ENCODE assay signal across 9 mouse cellular contexts in the genomic region with DNA sequence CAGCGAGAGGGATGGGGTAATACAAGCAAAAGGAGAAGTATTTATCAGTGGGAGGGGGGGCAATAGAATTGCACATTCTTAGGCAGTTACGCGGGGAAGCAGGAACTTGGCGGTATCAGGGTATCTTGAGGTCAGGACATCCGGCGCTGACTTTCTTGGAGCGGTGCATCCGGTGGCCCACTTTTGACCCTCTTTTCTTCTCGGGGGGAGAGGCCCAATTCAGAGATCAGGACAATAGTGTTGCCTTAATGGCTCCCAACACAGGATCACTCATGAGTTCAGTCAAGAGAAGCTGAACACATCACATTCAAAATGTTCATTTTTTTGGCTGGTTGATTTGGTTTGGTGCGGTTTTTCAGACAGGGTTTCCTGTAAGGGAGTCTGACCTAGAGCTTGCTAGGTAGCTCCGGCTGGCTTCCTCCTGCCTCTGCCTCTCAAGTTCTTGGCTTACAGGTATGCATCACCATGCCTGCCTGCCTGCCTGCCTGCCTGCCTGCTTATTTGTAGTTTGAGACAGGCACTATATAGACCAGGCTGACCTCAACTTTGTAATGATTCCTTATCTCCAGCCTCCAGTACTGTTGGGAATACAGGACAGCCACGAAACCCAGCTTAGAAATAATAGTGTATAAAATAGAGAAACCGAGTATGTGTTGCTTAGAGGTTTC. TPM values are rescaled to one million over a fixed set of nuclear protein-coding genes. Genes with fewer than 3 reads are reported as not detected.
DNase-seq lines count a peak whose midpoint lies in the region; ATAC-seq and TF ChIP-seq lines count a peak whose summit lies in the region.
"Not testable (repeated sequence)": the region's sequence is repeated elsewhere in the genome, so short reads cannot be mapped to it uniquely, and the experiment has no call there.
"Had no signal": no experiment of that assay in that cellular context is flagged by ENCODE, and none has a peak within 500 bp of the region (broad histone marks: within the 10 kb centered on the region; RNA-seq: fewer than 3 reads in every experiment).

No protein-coding gene starts in this region.

- DNase-seq in A20 (ENCODE audit: low read depth, low spot score) = peak; percentile 3
- DNase-seq in forebrain, embryonic 11.5 days (ENCODE audit: low spot score); hindbrain, embryonic 11.5 days (ENCODE audit: low spot score); liver, embryonic 14.5 days (ENCODE audit: low read depth in 3 of 3, low spot score in 3 of 3): not testable (repeated sequence)
- DNase-seq in heart, adult 11 months = peak; percentile 92
- peak; percentile 19 for DNase-seq in kidney, adult 11 months

- not testable (repeated sequence) for H3K9me3 ChIP-seq in forebrain, embryonic 11.5 days (ENCODE audit: control insufficient read depth, low read length); hindbrain, embryonic 11.5 days (ENCODE audit: control insufficient read depth, low read length); liver, embryonic 14.5 days (ENCODE audit: control insufficient read depth, low read length); midbrain, embryonic 13.5 days; neural tube, embryonic 14.5 days (ENCODE audit: control insufficient read depth, low read length)

- not testable (repeated sequence) for H3K4me2 ChIP-seq in forebrain, embryonic 11.5 days (ENCODE audit: low read depth, low read length, severe bottlenecking); hindbrain, embryonic 11.5 days (replicated peaks; ENCODE audit: low read depth, low read length); liver, embryonic 14.5 days (ENCODE audit: low read depth); midbrain, embryonic 13.5 days (replicated peaks); neural tube, embryonic 14.5 days (ENCODE audit: low read depth, low read length)

- H3K27ac ChIP-seq in forebrain, embryonic 11.5 days (ENCODE audit: low read depth, low read length); hindbrain, embryonic 11.5 days (ENCODE audit: low read depth, low read length); liver, embryonic 14.5 days; midbrain, embryonic 13.5 days; neural tube, embryonic 14.5 days (ENCODE audit: low read depth, low read length): not testable (repeated sequence)

- not testable (repeated sequence) for TF ChIP-seq CTCF in liver, embryonic 14.5 days (IDR thresholded peaks at IDR 0.05; ENCODE audit: low read depth)

- not testable (repeated sequence) for TF ChIP-seq EP300 in liver, embryonic 14.5 days (IDR thresholded peaks at IDR 0.05; ENCODE audit: low read depth)

- not testable (repeated sequence) for H3K9ac ChIP-seq in forebrain, embryonic 11.5 days (ENCODE audit: low read length); hindbrain, embryonic 11.5 days (ENCODE audit: low read depth, low read length); liver, embryonic 14.5 days (replicated peaks); midbrain, embryonic 13.5 days (replicated peaks); neural tube, embryonic 14.5 days (replicated peaks; ENCODE audit: low read depth, low read length)

- not testable (repeated sequence) for H3K27me3 ChIP-seq in forebrain, embryonic 11.5 days (ENCODE audit: control insufficient read depth, insufficient read depth, low read length); hindbrain, embryonic 11.5 days (ENCODE audit: control insufficient read depth, insufficient read depth, low read length); liver, embryonic 14.5 days (ENCODE audit: control insufficient read depth, insufficient read depth, low read length); midbrain, embryonic 13.5 days; neural tube, embryonic 14.5 days (ENCODE audit: control insufficient read depth, insufficient read depth, low read length)

- ATAC-seq in forebrain, embryonic 11.5 days (replicated peaks; ENCODE audit: low FRiP score) = peak; percentile 31
- peak; percentile 14; the same call in 1 of the 2 replicates for ATAC-seq in hindbrain, embryonic 11.5 days (ENCODE audit: low FRiP score)
- ATAC-seq in liver, embryonic 14.5 days (ENCODE audit: insufficient read depth) = 0 out of 2 replicates have a peak, but pooled peaks have one; percentile 16
- peak; percentile 59; the same call in 1 of the 2 replicates for ATAC-seq in midbrain, embryonic 13.5 days
- 0 out of 2 replicates have a peak, but pooled peaks have one; percentile 2 for ATAC-seq in neural tube, embryonic 14.5 days (ENCODE audit: low read depth)

- 88% methylated on average over 13 of the region's 13 CpGs for WGBS in forebrain, embryonic 11.5 days
- 87% methylated on average over 13 of the region's 13 CpGs for WGBS in hindbrain, embryonic 11.5 days
- WGBS in liver, embryonic 14.5 days (ENCODE audit: insufficient replicate concordance) = 57% methylated on average over 13 of the region's 13 CpGs
- 85% methylated on average over 13 of the region's 13 CpGs for WGBS in midbrain, embryonic 13.5 days
- 87% methylated on average over 13 of the region's 13 CpGs for WGBS in neural tube, embryonic 14.5 days

- H3K36me3 ChIP-seq in forebrain, embryonic 11.5 days (ENCODE audit: control insufficient read depth, insufficient read depth, low read length); hindbrain, embryonic 11.5 days (ENCODE audit: control insufficient read depth, insufficient read depth, low read length); liver, embryonic 14.5 days (replicated peaks; ENCODE audit: control insufficient read depth, insufficient read depth, low read depth); midbrain, embryonic 13.5 days; neural tube, embryonic 14.5 days (ENCODE audit: control insufficient read depth, insufficient read depth, low read length): not testable (repeated sequence)

- H3K4me1 ChIP-seq in forebrain, embryonic 11.5 days (replicated peaks; ENCODE audit: control insufficient read depth, insufficient read depth, low read length); hindbrain, embryonic 11.5 days (replicated peaks; ENCODE audit: control insufficient read depth, insufficient read depth, low read length); liver, embryonic 14.5 days (replicated peaks; ENCODE audit: control insufficient read depth in 2 of 2, insufficient read depth in 2 of 2, low read length in 1 of 2); midbrain, embryonic 13.5 days (replicated peaks); neural tube, embryonic 14.5 days (ENCODE audit: control insufficient read depth, insufficient read depth, low read length): not testable (repeated sequence)

- H3K4me3 ChIP-seq in forebrain, embryonic 11.5 days (ENCODE audit: low read depth, low read length); hindbrain, embryonic 11.5 days (ENCODE audit: low read depth, low read length); liver, embryonic 14.5 days (ENCODE audit: insufficient read depth in 1 of 2, low read depth in 2 of 2, low read length in 2 of 2); midbrain, embryonic 13.5 days (replicated peaks); neural tube, embryonic 14.5 days (ENCODE audit: low read depth, low read length): not testable (repeated sequence)

RNA-seq across cellular contexts. Expression of gene Kyat3, which starts 7.5 kb away (rescaled TPM):
- 10.4 and 11.3 TPM in 2 replicates for polyA plus RNA-seq in forebrain, embryonic 11.5 days (2014; fragmentation: Nextera tagmentation; extraction: Ambion mirVana)
- polyA plus RNA-seq in hindbrain, embryonic 11.5 days (2014; fragmentation: Nextera tagmentation; extraction: Ambion mirVana) = 12.1 and 13.4 TPM in 2 replicates
- 3.7 and 5.1 TPM in 2 replicates for polyA plus RNA-seq in liver, embryonic 14.5 days (2012; rRNA removed)
- 8.4 and 10.1 TPM in 2 replicates for polyA plus RNA-seq in liver, embryonic 14.5 days (2014; fragmentation: Nextera tagmentation; extraction: Ambion mirVana)
- polyA plus RNA-seq in midbrain, embryonic 13.5 days (2015; fragmentation: Nextera tagmentation; extraction: Ambion mirVana) = 4.4 and 4.9 TPM in 2 replicates
- polyA plus RNA-seq in neural tube, embryonic 14.5 days (2014; fragmentation: Nextera tagmentation; extraction: Ambion mirVana) = 6.3 and 7.7 TPM in 2 replicates
- polyA plus RNA-seq: G1E had no signal

RNA-seq across cellular contexts. Expression of gene Gtf2b, which starts 56.5 kb away (rescaled TPM):
- 94.1 and 94.7 TPM in 2 replicates for polyA plus RNA-seq in forebrain, embryonic 11.5 days (2014; fragmentation: Nextera tagmentation; extraction: Ambion mirVana)
- polyA plus RNA-seq in hindbrain, embryonic 11.5 days (2014; fragmentation: Nextera tagmentation; extraction: Ambion mirVana) = 107 and 108 TPM in 2 replicates
- 17.5 and 26.4 TPM in 2 replicates for polyA plus RNA-seq in liver, embryonic 14.5 days (2012; rRNA removed)
- polyA plus RNA-seq in liver, embryonic 14.5 days (2014; fragmentation: Nextera tagmentation; extraction: Ambion mirVana) = 44.3 and 46.2 TPM in 2 replicates
- 99.3 and 103 TPM in 2 replicates for polyA plus RNA-seq in midbrain, embryonic 13.5 days (2015; fragmentation: Nextera tagmentation; extraction: Ambion mirVana)
- 80.9 and 81.6 TPM in 2 replicates for polyA plus RNA-seq in neural tube, embryonic 14.5 days (2014; fragmentation: Nextera tagmentation; extraction: Ambion mirVana)

Comparison
In these comparisons a context has a peak if more than half of its experiments do, and no peak if none do; other contexts are left out.
1. ATAC-seq: peak in every context shown above with its lines; median percentile 59 in midbrain, embryonic 13.5 days; 31 in forebrain, embryonic 11.5 days; 16 in liver, embryonic 14.5 days; 14 in hindbrain, embryonic 11.5 days; 2 in neural tube, embryonic 14.5 days.